Mouse (Mus musculus): ENCODE measurements around the gene Gna12.

Gene Gna12

GRCm38 (mm10) chr5:140710315-140710714 is 119.9 kb downstream of the Gna12 start:
- DNase-seq (ENCODE audit: low spot score in 2 of 2), result no peak

Data from spleen, postnatal 10 days (tissue).